Mouse (Mus musculus) Muller cell, postnatal 12 days (primary cell): Measurements from ENCODE around the gene Ddx49.
A peak's percentile ranks its signal among the peaks of the same experiment; 100 is the strongest.

Source experiments
- DNase-seq: peaks from one replicate; pipeline ENCODE4 v3.0.0-alpha.2; 2015; ENCODE audit errors: inconsistent ontology term

Ddx49 gene

GRCm38 (mm10) chr8:70316511-70317504 lies 14.5 kb upstream of the Ddx49 start:
- no peak for DNase-seq

GRCm38 (mm10) chr8:70315624-70316510 lies 13.6 kb upstream of the Ddx49 start, which contains the start of gene Cers1:
TSS of gene Cers1 (plus strand) at chr8:70315775.
- DNase-seq: peak; percentile 81

GRCm38 (mm10) chr8:70313399-70313798 lies 11.1 kb upstream of the Ddx49 start:
- no peak for DNase-seq

GRCm38 (mm10) chr8:70309311-70309710 lies 7.0 kb upstream of the Ddx49 start:
- DNase-seq: no peak

GRCm38 (mm10) chr8:70302901-70303300 lies 612 bp upstream of the Ddx49 start:
- DNase-seq: no peak

GRCm38 (mm10) chr8:70300881-70301280 lies 1.4 kb downstream of the Ddx49 start:
- no peak for DNase-seq

GRCm38 (mm10) chr8:70293988-70294405 lies 8.3 kb downstream of the Ddx49 start:
- no peak for DNase-seq

- no peak for DNase-seq
These were observed 15.6 kb downstream of the Ddx49 start for GRCm38 (mm10) chr8:70286737-70287136.

- no peak for DNase-seq
These were observed 17.0 kb downstream of the Ddx49 start for GRCm38 (mm10) chr8:70285304-70285703.

- no peak for DNase-seq
These were observed 17.9 kb downstream of the Ddx49 start for GRCm38 (mm10) chr8:70284421-70284820.

GRCm38 (mm10) chr8:70283136-70284077 lies 18.9 kb downstream of the Ddx49 start:
- peak; percentile 57 for DNase-seq

- peak; percentile 96 for DNase-seq
These were observed 19.6 kb downstream of the Ddx49 start, which contains the start of gene Homer3 for GRCm38 (mm10) chr8:70282603-70283135. TSS of gene Homer3 (plus strand) at chr8:70282827.

- peak; percentile 85 for DNase-seq
These were observed 21.3 kb downstream of the Ddx49 start for GRCm38 (mm10) chr8:70281001-70281400.

- DNase-seq: no peak
These were observed 23.0 kb downstream of the Ddx49 start for GRCm38 (mm10) chr8:70279266-70279665.

- no peak for DNase-seq
These were observed 24.1 kb downstream of the Ddx49 start for GRCm38 (mm10) chr8:70278175-70278574.

GRCm38 (mm10) chr8:70276476-70276875 lies 25.8 kb downstream of the Ddx49 start:
- no peak for DNase-seq

- no peak for DNase-seq
These were observed 27.9 kb downstream of the Ddx49 start for GRCm38 (mm10) chr8:70274350-70274749.

GRCm38 (mm10) chr8:70272949-70273348 lies 29.3 kb downstream of the Ddx49 start:
- peak; percentile 26 for DNase-seq

GRCm38 (mm10) chr8:70268799-70269565 lies 33.3 kb downstream of the Ddx49 start:
- DNase-seq: no peak

GRCm38 (mm10) chr8:70268311-70268710 lies 34.0 kb downstream of the Ddx49 start:
- DNase-seq: no peak
